Mouse (Mus musculus): Measurements from ENCODE around the gene Pon1. TPM values are rescaled to one million over a fixed set of nuclear protein-coding genes. Genes with fewer than 3 reads are reported as not detected.

Gene Pon1
- polyA plus RNA-seq, 1 experiment = not detected

DNA sequence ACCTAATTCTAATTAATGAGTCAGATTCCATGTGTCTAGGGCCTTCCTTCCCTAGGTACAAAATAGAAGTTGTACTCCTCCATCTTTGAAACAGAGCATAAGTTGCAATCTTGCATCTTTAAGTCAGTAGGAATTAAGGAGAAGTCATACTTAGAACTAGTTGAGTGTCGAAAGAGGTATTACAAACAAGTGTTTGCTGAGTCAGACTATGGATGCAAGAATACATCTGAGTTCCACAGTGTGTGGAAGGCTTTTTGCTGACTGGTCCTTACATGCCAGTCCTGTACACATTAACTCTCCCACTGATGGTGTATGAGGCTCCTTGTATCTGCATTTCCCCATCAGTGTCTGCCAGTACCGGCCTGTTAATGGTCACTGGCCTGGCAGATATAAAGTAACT lies 14.1 kb upstream of the Pon1 start:
- H3K4me3 ChIP-seq (ENCODE audit: insufficient read depth, low read length) = no peak overlapping the region
- H3K4me1 ChIP-seq (ENCODE audit: control insufficient read depth, insufficient read depth, low read length) = peaks cover 16% of the 10 kb centered on the region
- TF ChIP-seq CTCF (IDR thresholded peaks at IDR 0.05; ENCODE audit: low read depth, low read length) (no peak), POLR2A (IDR thresholded peaks at IDR 0.05; ENCODE audit: borderline replicate concordance, low read depth, low read length) (no peak)
- no peak overlapping the region for H3K27ac ChIP-seq (ENCODE audit: insufficient read depth, low read depth, low read length)

DNA sequence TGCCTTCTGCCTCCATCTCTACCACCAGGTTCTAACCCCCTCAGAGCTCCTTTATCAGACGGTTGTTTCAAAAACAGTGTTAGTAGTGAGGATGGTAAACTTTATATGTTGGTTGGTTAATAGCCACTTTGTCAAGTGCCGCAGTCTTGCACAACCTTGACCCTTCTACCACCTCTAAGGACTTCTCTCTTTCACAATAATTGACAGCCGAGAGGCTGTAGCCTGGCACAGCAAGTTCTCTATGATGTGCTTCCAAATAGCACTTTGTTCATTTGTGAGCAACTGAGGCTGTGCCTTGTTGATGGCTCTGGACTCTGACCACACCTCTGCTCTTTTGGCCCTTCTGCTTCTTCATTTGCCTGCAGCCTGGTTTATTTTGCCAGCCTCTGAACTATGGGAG lies 6.2 kb upstream of the Pon1 start:
- H3K4me1 ChIP-seq (ENCODE audit: control insufficient read depth, insufficient read depth, low read length) = peaks cover 3% of the 10 kb centered on the region; the same call in 1 of the 2 replicates
- H3K4me3 ChIP-seq (ENCODE audit: insufficient read depth, low read length) = no peak overlapping the region
- no peak overlapping the region for H3K27ac ChIP-seq (ENCODE audit: insufficient read depth, low read depth, low read length)
- TF ChIP-seq CTCF (IDR thresholded peaks at IDR 0.05; ENCODE audit: low read depth, low read length) (no peak), POLR2A (IDR thresholded peaks at IDR 0.05; ENCODE audit: borderline replicate concordance, low read depth, low read length) (no peak)

DNA sequence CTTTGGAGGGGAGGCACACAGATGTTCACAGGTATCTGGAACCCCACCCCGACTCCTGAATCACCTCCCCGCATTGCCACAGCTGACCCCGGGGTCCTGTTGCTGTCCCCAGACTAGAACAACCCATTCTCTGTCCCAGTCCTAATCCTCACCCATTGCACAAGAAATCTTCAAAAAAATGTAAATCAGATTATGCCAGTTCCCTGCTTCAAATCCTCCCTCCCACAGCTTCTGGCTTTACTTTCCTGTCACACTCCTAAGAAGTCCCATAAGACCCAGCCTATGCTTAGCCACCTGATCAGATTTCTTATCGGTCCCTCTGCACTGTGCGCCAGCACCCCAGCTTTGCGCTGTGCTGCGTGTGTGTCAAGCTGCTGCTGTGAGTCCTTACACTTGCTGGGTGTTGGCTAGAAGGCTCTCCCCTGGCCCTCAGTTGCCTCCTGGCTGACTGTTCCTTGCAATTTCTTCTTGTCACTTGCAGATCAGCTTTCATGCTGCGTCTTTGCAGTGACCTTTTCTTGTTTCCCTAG lies 5.7 kb upstream of the Pon1 start:
- peaks cover 3% of the 10 kb centered on the region; the same call in 1 of the 2 replicates for H3K4me1 ChIP-seq (ENCODE audit: control insufficient read depth, insufficient read depth, low read length)
- H3K4me3 ChIP-seq (ENCODE audit: insufficient read depth, low read length) = no peak overlapping the region
- no peak overlapping the region for H3K27ac ChIP-seq (ENCODE audit: insufficient read depth, low read depth, low read length)
- no peak for TF ChIP-seq POLR2A (IDR thresholded peaks at IDR 0.05; ENCODE audit: borderline replicate concordance, low read depth, low read length)
- TF ChIP-seq CTCF (IDR thresholded peaks at IDR 0.05; ENCODE audit: low read depth, low read length) = no peak

DNA sequence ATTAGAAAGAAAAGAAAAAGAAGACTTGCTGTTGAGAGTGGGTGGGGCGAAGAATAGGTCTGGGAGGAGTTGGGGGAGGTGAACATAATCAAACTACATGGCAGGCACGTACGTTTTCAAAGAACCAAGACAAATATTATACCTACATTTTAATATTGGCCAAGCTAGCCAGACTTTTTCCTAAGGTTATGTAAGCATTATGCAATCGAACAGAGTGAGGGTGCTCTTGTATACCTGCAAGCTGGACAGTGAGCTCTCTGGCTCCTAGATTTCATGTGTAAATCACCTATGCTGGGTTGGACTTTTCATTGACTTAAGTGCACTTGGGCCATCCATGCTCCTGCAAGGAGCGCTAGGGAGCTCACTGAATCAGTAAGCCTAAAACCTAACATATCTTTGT lies 4.8 kb upstream of the Pon1 start:
- H3K27ac ChIP-seq (ENCODE audit: insufficient read depth, low read depth, low read length) = no peak overlapping the region
- no peak for TF ChIP-seq CTCF (IDR thresholded peaks at IDR 0.05; ENCODE audit: low read depth, low read length)
- no peak for TF ChIP-seq POLR2A (IDR thresholded peaks at IDR 0.05; ENCODE audit: borderline replicate concordance, low read depth, low read length)
- H3K4me1 ChIP-seq (ENCODE audit: control insufficient read depth, insufficient read depth, low read length) = peaks cover 3% of the 10 kb centered on the region; the same call in 1 of the 2 replicates
- H3K4me3 ChIP-seq (ENCODE audit: insufficient read depth, low read length) = no peak overlapping the region

DNA sequence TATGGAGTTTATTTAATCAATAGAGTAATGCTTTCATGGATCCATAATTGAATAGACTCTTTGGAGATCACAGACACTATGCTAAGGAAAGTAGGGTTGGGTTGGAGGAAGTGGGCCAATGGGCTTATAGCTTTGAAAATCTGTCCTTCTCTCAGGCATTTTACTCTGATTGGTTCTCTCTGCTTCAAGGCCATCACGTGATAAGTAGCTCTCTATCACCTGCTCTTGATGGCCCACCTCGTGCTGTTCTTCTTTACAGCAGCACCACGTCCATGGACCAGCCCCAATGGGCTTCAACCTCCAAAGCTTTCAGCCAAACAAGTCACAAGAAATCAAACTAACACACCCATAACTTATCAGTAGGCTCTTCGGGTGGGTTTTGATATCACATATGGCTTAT lies 3.0 kb downstream of the Pon1 start:
- no peaks in the 10 kb centered on the region for H3K4me1 ChIP-seq (ENCODE audit: control insufficient read depth, insufficient read depth, low read length)
- H3K27ac ChIP-seq (ENCODE audit: insufficient read depth, low read depth, low read length) = no peak overlapping the region
- no peak for TF ChIP-seq CTCF (IDR thresholded peaks at IDR 0.05; ENCODE audit: low read depth, low read length)
- no peak for TF ChIP-seq POLR2A (IDR thresholded peaks at IDR 0.05; ENCODE audit: borderline replicate concordance, low read depth, low read length)
- H3K4me3 ChIP-seq (ENCODE audit: insufficient read depth, low read length) = no peak overlapping the region

DNA sequence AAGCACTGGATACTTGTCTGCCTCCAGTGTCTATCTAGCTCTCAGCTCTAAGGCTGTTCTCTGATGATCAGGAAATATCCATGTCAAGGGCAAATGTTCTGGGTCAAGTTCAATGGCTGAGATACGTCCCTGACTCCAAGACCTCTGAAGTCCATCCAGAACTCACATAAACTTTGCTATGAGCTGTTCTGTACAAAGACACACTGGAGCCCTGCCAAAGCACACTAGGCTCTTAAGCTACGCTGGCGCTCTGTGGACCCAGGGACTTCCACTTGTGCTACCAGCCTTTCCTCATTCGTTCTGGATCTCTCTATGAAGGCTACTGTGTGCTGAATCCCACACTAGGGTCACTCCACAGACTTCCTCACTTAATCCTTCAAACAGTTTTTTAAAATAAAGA lies 4.2 kb downstream of the Pon1 start:
- TF ChIP-seq CTCF (IDR thresholded peaks at IDR 0.05; ENCODE audit: low read depth, low read length) (no peak), POLR2A (IDR thresholded peaks at IDR 0.05; ENCODE audit: borderline replicate concordance, low read depth, low read length) (no peak)
- Histone ChIP-seq H3K27ac (ENCODE audit: insufficient read depth, low read depth, low read length) (no peak overlapping the region), H3K4me1 (ENCODE audit: control insufficient read depth, insufficient read depth, low read length) (no peaks in the 10 kb centered on the region), H3K4me3 (ENCODE audit: insufficient read depth, low read length) (no peak overlapping the region)

DNA sequence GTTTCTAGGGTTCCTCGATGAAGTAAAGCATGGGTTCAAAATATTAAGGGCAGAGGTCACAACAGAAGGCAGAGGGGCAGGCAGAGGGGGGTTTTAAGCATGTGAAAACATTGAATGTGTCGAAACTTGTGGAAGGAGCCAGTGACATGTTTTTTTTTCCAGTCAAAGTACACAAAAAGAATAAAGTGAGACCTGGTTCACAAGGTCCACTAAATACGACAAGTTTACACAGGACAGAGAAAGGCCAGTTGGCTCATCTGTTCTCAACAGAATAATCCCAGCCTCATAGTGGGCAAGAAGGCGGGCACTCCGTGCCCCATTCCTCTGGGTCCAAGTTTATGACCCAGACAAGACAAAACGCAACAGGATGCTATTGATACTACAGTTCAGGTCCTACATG lies 4.8 kb downstream of the Pon1 start:
- TF ChIP-seq CTCF (IDR thresholded peaks at IDR 0.05; ENCODE audit: low read depth, low read length) (no peak), POLR2A (IDR thresholded peaks at IDR 0.05; ENCODE audit: borderline replicate concordance, low read depth, low read length) (no peak)
- no peak overlapping the region for H3K27ac ChIP-seq (ENCODE audit: insufficient read depth, low read depth, low read length)
- no peak overlapping the region for H3K4me3 ChIP-seq (ENCODE audit: insufficient read depth, low read length)
- no peaks in the 10 kb centered on the region for H3K4me1 ChIP-seq (ENCODE audit: control insufficient read depth, insufficient read depth, low read length)

DNA sequence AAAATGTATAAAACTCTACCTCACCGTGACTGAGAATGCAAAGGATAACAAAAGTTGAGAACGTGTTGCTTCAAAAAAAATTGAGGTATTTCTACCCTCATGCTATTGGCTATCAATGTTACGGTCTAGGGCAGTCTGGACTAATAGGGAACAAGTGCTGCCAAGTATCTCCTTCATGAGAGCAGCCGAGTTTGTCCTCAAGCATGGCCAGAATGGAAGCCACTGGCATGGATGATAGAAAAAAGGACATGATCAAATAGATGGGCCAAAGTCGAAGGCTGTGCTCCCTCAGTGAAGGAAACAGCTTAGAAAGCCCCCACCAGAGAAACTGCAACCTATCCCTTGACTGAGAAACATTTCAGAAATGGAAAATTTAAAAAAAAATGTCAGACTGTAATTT lies 5.7 kb downstream of the Pon1 start:
- no peak overlapping the region for H3K4me3 ChIP-seq (ENCODE audit: insufficient read depth, low read length)
- no peaks in the 10 kb centered on the region for H3K4me1 ChIP-seq (ENCODE audit: control insufficient read depth, insufficient read depth, low read length)
- H3K27ac ChIP-seq (ENCODE audit: insufficient read depth, low read depth, low read length) = no peak overlapping the region
- TF ChIP-seq CTCF (IDR thresholded peaks at IDR 0.05; ENCODE audit: low read depth, low read length) (no peak), POLR2A (IDR thresholded peaks at IDR 0.05; ENCODE audit: borderline replicate concordance, low read depth, low read length) (no peak)

DNA sequence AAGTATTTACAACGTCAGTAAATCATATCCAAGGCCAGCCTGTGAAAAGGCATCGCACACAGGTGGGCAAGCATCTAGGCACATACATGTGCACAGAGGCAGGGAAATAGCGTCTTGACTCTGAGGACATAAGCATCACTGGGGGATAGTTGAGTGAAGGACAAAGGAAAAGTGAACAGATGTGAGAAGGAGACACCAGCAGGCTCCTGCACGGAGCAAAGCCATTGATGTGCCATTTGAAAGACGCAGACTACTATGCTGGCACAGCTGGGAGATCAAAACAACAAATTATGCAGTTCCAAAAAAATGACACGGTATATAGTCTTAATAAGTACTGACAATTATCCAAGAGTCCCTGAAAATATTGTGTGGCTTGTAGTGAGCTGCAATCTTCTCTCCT lies 6.2 kb downstream of the Pon1 start:
- TF ChIP-seq CTCF (IDR thresholded peaks at IDR 0.05; ENCODE audit: low read depth, low read length) = no peak
- no peak for TF ChIP-seq POLR2A (IDR thresholded peaks at IDR 0.05; ENCODE audit: borderline replicate concordance, low read depth, low read length)
- no peaks in the 10 kb centered on the region for H3K4me1 ChIP-seq (ENCODE audit: control insufficient read depth, insufficient read depth, low read length)
- H3K4me3 ChIP-seq (ENCODE audit: insufficient read depth, low read length) = no peak overlapping the region
- no peak overlapping the region for H3K27ac ChIP-seq (ENCODE audit: insufficient read depth, low read depth, low read length)

DNA sequence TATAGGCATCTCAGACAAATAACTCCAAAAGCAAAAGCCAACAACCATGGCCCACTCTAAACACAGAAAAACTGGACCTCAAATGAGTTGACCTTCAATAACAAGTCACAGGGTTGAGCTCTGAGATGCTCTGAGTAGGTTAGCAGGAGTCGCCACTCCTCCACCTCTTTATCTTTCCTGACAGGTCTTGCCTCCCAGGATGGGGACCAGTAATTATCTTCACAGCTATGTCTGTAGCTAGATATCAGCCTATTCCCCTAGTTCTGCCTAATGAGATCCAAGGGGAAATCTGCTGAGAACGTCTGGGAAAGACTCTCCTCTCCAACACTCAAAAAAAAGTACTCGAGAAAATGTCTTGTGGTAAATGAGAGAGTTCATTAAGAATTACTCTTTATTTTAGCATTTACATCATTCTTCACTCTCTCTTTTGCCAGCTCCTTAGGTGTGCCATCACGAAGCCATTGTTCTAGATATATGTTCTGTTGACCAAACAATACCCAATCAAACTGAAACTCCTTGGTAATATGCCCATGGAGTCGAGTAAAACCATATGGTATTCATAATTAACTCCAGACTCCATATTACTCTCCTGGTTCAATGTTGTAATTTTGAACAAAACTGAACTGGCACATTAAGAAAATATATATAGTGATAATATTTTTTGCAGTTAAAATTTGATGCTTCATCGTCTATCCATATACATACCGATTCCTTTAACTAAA lies 7.4 kb downstream of the Pon1 start:
- H3K4me3 ChIP-seq (ENCODE audit: insufficient read depth, low read length) = no peak overlapping the region
- H3K27ac ChIP-seq (ENCODE audit: insufficient read depth, low read depth, low read length) = no peak overlapping the region
- no peaks in the 10 kb centered on the region for H3K4me1 ChIP-seq (ENCODE audit: control insufficient read depth, insufficient read depth, low read length)
- no peak for TF ChIP-seq CTCF (IDR thresholded peaks at IDR 0.05; ENCODE audit: low read depth, low read length)
- no peak for TF ChIP-seq POLR2A (IDR thresholded peaks at IDR 0.05; ENCODE audit: borderline replicate concordance, low read depth, low read length)

All from bone marrow macrophage, adult 2 months (primary cell).